Mouse (Mus musculus): ENCODE data around the gene Col4a5. TPM values are rescaled to one million over a fixed set of nuclear protein-coding genes. Genes with fewer than 3 reads are reported as not detected.

The Col4a5 gene
- 0.47 TPM for total RNA-seq (2023)

GRCm38 (mm10) chrX:141475110-141475509, at the start of gene Col4a5:
TSS of gene Col4a5 (plus strand) at chrX:141475385.

GRCm38 (mm10) chrX:141473470-141474302, 1.5 kb upstream of the Col4a5 start, which contains the start of gene Col4a6:
TSS of gene Col4a6 (minus strand) at chrX:141474076.

GRCm38 (mm10) chrX:141724937-141725918, 250.0 kb downstream of the Col4a5 start, which contains the start of gene Irs4:
TSS of gene Irs4 (minus strand) at chrX:141725263.

Other genes with a start within 250 kb of the Col4a5 start
- gene Col4a6, start 1.3 kb upstream of the Col4a5 start, total RNA-seq (2023), result 0.12 TPM
- not detected for gene Irs4, start 249.9 kb downstream of the Col4a5 start, total RNA-seq (2023)